Mouse (Mus musculus) T-helper 2 cell (primary cell): ENCODE results near the gene A730049H05Rik.

Experiments used
- in situ Hi-C: fragments of 300-600 bp; cut with MboI, MseI; formaldehyde crosslinking; loops from one replicate; pipeline ENCODE4 v1.15.1; 2025; ENCODE audit warnings: high pct_unique_total_duplicates

The A730049H05Rik gene

GRCm38 (mm10) chr6:92827360-92827759 lies 11.1 kb downstream of the A730049H05Rik start:
- in situ Hi-C loops, result no loop called here

GRCm38 (mm10) chr6:92829148-92829547 lies 12.9 kb downstream of the A730049H05Rik start:
- in situ Hi-C loops, result no loop called here

- in situ Hi-C loops, result no loop called here
Measured at GRCm38 (mm10) chr6:92831106-92831505, 14.8 kb downstream of the A730049H05Rik start.

- in situ Hi-C loops, result no loop called here
Measured at GRCm38 (mm10) chr6:92842000-92842399, 25.7 kb downstream of the A730049H05Rik start.

DNA sequence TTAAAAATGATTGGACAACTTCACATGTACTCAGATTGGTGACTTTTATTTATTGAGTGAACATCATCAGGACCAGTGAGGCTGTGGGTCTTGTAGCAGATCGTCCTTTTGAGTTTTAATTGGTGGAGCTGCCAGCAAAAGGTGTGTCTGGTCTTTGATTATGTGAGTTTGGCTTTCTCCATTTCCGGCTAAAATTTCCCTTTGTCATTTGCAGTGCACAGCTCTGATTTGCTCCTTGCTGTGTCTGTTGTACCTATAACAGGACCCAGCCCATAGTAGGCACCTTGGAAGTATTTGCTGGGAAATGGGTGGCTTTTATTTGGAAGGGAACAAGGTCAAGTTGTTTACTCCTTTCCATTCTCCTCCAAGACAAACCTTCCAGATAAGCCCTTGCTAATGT lies 27.2 kb downstream of the A730049H05Rik start:
- in situ Hi-C loops, result no loop called here

- in situ Hi-C loops, result no loop called here
Measured at GRCm38 (mm10) chr6:92845898-92846297, 29.6 kb downstream of the A730049H05Rik start.

GRCm38 (mm10) chr6:92846614-92847013 lies 30.3 kb downstream of the A730049H05Rik start:
- in situ Hi-C loops, result no loop called here

DNA sequence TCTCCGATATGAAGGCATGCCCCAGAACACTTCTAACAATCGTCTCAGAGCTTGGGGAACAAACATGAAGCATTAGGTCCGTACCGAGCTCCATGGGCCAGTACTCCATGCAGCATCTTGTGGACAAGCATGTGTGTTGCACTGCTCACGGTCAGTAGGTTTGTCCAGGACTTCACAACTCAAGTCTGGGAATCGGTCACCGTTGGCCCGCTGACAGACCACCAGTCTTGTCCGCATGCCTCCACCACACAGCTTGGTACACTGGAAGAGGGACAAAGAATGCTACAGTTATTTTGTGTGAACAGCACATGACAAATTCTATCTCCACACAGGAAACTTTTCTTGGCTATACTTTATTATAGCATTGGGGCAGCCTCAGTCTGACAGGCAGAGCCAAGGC lies 32.9 kb downstream of the A730049H05Rik start:
- in situ Hi-C loops, result no loop called here

DNA sequence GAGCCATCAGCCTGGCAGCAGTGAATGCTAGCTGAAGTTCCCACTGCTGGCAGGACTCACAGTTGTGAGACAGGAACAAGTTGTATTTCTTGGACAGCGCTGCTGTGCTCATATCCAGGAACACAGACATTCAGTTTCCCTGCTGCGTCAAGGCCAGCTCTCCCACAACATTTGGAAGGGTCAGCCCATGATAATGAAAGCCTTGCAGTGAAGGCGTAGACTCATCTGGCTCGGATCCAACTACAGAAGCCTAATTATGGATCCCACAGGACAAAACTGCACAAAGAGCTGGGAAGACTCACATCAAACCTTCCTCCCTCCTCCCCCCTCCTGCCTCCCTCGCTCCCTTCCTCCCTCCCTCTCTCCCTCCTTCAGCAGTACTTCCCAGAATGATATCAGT lies 34.0 kb downstream of the A730049H05Rik start:
- in situ Hi-C loops, result no loop called here

- in situ Hi-C loops, result no loop called here
Measured at GRCm38 (mm10) chr6:92854873-92855272, 38.6 kb downstream of the A730049H05Rik start.

DNA sequence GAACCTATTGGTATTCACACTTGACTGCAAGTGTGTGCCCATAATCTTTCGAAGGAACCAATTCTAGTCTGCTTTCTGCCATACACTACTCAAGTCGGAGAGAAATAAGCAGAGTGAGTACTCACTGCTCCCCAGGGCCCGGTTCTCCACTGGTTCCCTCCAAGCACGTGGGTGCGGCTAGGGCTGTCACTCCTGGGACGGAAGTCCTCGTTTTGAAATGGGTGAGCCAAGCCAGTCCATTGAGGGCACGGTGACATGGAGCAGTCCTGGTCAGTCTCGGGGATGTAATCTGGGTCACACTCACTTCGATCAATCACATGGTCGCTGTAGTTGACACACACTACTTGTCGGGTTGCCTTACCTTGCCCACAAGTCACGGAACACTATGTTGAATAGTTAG lies 41.5 kb downstream of the A730049H05Rik start:
- in situ Hi-C loops, result no loop called here

DNA sequence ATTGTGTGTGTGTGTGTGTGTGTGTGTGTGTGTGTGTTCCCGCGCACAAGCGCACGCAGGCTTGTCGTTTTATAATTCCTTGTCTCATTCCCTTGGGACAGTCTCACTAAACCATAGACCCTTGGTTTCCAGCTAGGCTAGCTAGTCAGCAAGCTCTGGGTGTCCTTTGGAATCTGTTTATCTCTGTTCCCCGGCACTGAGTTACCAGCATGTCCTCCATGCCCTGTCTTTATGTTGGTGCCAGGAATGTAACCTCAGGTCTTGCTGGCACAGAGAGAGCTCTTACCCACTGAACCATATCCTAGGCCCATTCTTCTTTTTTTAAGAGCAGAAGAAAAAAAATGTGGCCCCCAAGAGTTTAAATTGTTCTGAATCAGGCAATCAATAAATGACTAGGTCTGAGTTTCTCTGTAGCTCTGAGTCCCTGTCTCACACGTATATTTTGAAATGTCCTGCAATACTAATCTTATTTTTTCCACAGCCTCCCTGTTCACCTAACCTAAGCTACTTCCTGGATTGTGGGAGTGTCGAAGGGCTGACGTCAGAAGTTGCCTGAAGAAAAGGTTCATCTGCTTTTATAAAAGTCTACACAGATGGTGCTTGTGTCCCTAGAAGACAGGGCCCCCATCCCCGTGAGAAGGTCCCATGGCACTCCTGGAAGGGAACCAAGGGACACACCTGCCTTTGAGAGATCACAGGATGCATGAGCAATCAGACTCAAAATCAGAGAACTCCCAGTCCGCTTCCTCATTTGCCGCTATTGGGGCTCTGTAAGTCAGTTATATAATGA lies 42.6 kb downstream of the A730049H05Rik start:
- in situ Hi-C loops, result no loop called here

DNA sequence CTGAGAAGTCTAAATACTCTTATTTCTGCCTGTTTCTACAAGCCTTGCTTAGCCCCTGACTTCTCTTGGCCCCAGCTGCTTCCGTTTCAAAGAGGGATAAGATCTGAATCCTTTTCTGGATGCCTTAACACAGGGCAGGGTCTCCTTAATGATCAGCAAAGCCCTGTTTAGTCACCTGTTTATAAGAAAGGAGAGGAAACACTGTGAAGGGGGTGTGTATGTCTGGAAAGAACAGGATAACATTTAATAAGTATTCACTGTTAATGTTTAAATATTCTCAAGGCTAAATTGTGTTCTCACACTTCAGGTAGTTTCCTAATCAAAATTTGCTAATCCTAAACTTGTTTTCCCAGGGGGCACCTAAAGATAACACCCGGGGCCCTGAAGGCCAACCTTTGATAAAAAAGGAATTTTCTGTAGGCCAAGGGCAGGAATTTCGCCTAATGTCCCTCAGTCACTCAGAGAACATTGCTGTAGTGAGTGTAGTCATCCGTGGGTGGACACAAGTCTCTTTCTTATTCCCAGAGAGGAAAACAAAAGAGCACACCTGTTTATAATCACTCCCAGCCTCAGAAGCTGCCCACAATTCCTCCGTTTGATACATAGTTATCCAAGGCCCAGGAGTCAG lies 44.1 kb downstream of the A730049H05Rik start:
- in situ Hi-C loops, result loop anchor here (10.0 kb wide), 1 partner anchor 1076 kb away; no protein-coding TSS in a partner anchor

DNA sequence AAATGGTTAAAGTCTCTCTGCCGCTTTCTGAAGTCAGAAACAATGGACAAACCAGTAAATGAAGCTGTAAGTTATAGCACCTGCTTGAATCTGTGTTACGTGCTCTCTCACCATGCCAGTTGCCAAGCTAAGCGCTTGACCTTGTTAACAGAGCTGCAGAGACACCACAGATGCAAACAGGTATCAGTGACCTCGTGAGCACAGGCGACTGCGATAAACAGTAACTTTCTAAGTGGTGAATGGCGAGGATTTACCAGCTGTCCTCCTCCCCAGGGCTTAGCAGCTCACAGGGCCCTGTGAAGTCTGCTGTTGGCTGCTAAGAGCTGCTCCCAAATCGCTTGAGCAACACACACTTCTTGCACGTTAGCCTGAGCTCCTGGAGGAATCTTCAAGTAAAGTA lies 46.3 kb downstream of the A730049H05Rik start:
- in situ Hi-C loops, result loop anchor here (10.0 kb wide), 1 partner anchor 1078 kb away; no protein-coding TSS in a partner anchor

- in situ Hi-C loops, result loop anchor here (10.0 kb wide), 1 partner anchor 1084 kb away; no protein-coding TSS in a partner anchor
Measured at GRCm38 (mm10) chr6:92869089-92869581, 52.9 kb downstream of the A730049H05Rik start, which contains the start of gene Gm15737. TSS of gene Gm15737 (plus strand) at chr6:92869357.

GRCm38 (mm10) chr6:92869582-92870219 lies 53.4 kb downstream of the A730049H05Rik start:
- in situ Hi-C loops, result loop anchor here (10.0 kb wide), 1 partner anchor 1085 kb away; no protein-coding TSS in a partner anchor

GRCm38 (mm10) chr6:92871813-92872212 lies 55.5 kb downstream of the A730049H05Rik start:
- in situ Hi-C loops, result no loop called here

GRCm38 (mm10) chr6:92872766-92873165 lies 56.5 kb downstream of the A730049H05Rik start:
- in situ Hi-C loops, result no loop called here

GRCm38 (mm10) chr6:92874854-92875253 lies 58.6 kb downstream of the A730049H05Rik start:
- in situ Hi-C loops, result no loop called here

DNA sequence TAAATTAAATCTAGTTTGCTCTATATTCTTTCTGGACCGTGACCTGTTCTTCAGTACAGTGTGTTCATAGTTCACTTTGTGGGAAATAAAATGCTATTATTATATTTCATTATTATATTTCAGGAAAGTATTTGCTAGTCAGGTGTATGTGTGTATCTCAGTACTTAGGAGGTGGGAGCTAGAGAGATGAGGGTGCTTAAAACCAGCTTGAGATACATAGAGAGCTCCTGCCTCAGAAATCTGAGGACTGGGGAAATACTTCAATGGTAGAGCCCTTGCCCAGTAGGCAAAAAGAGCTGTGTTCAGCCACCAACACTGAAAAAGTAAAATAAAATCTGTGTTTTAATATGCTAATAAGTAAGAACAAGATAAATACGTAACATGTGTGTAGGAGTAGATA lies 59.1 kb downstream of the A730049H05Rik start:
- in situ Hi-C loops, result no loop called here

- in situ Hi-C loops, result no loop called here
Measured at GRCm38 (mm10) chr6:92876121-92876520, 59.8 kb downstream of the A730049H05Rik start.

DNA sequence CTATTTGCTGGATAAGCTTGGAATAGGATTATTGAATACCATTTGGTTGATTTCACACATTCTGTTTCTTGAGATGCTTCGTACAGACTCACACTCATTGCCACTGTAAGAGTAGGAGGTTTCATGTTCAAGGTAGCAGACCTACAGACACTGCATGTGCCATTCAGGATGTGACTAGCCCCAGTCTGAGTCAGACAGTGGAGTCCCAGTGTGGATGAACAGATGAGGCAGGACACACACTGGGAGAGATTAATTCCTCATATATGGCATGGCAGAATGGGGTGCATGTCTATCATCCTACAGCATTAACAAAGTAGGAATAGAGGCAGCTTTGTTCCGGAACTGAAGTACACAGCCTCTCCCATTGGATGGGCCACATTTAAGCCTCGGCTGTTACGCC lies 61.0 kb downstream of the A730049H05Rik start:
- in situ Hi-C loops, result no loop called here
